Mouse (Mus musculus) ES-Bruce4 (cell line): ENCODE measurements around the gene Gm10134.

Source experiments
- CTCF ChIP-seq: IDR thresholded peaks from one replicate; pipeline ENCODE4 v1.8.1; 2011; ENCODE audit warnings: low read depth, low read length
- EP300 ChIP-seq: IDR thresholded peaks from 2 replicates; pipeline ENCODE4 v1.6.1; 2011; ENCODE audit warnings: low read depth, low read length; ENCODE audit not compliant: insufficient read depth
- POLR2A ChIP-seq: IDR thresholded peaks from one replicate; pipeline ENCODE4 v1.8.1; 2011; ENCODE audit warnings: low read length; ENCODE audit not compliant: insufficient read depth

GRCm38 (mm10) chr2:28540587-28541227 is 34.8 kb downstream of the Gm10134 start:
- no peak for TF ChIP-seq CTCF
- TF ChIP-seq POLR2A = no peak
- no peak for TF ChIP-seq EP300
